11 mouse cellular contexts compared by ENCODE assay signal in genomic region chr2:163252645-163253044, GRCm38 (mm10). TPM values are rescaled to one million over a fixed set of nuclear protein-coding genes. Genes with fewer than 3 reads are reported as not detected.
DNase-seq lines count a peak whose midpoint lies in the region; ATAC-seq and TF ChIP-seq lines count a peak whose summit lies in the region.
"Had no signal": no experiment of that assay in that cellular context is flagged by ENCODE, and none has a peak within 500 bp of the region (broad histone marks: within the 10 kb centered on the region; RNA-seq: fewer than 3 reads in every experiment).

No protein-coding gene starts in this region.

- no peak overlapping the region for H3K4me2 ChIP-seq in kidney, postnatal 0 days (ENCODE audit: low read length)
- no peak overlapping the region for H3K4me2 ChIP-seq in CH12.LX (ENCODE audit: insufficient read depth, low read depth, poor library complexity, severe bottlenecking)
- no peak overlapping the region for H3K4me2 ChIP-seq in limb, embryonic 14.5 days (replicated peaks; ENCODE audit: low read depth, low read length, severe bottlenecking)
- H3K4me2 ChIP-seq: kidney, embryonic 15.5 days; stomach, embryonic 15.5 days had no signal

- TF ChIP-seq EP300 in CH12.LX (IDR thresholded peaks at IDR 0.05; ENCODE audit: low read length) (no peak), MEL (IDR thresholded peaks at IDR 0.05; ENCODE audit: low read depth in 1 of 2, low read length in 2 of 2) (no peak)

- no peak for DNase-seq in kidney, postnatal 0 days (ENCODE audit: low spot score)
- no peak for DNase-seq in kidney, postnatal 4 days
- DNase-seq in CH12.LX (ENCODE audit: extremely low read depth) (peak; percentile 5), MEL (ENCODE audit: low read depth, low spot score) (no peak)
- DNase-seq in limb, embryonic 14.5 days (ENCODE audit: low spot score), result peak; percentile 29
- no peak for DNase-seq in spleen, postnatal 36 days (ENCODE audit: low spot score in 2 of 2)
- no peak for DNase-seq in layer of hippocampus, adult 9-10 months (ENCODE audit: low spot score)
- DNase-seq in heart, postnatal 36 days, result no peak

- dilution Hi-C loops in CH12.LX (cut with MboI; ENCODE audit: extremely low pct_ligation_motif_present, extremely low pct_unique_long_range_greater_than_20kb, low sequenced_read_pairs), result no loop called here

- no peaks in the 10 kb centered on the region for H3K9me3 ChIP-seq in kidney, postnatal 0 days (replicated peaks; ENCODE audit: low read length)
- no peaks in the 10 kb centered on the region for H3K9me3 ChIP-seq in CH12.LX (replicated peaks; ENCODE audit: low read length)
- H3K9me3 ChIP-seq in MEL (replicated peaks; ENCODE audit: insufficient read depth, low read length), result no peaks in the 10 kb centered on the region
- H3K9me3 ChIP-seq in limb, embryonic 14.5 days (ENCODE audit: control insufficient read depth, low read length), result no peaks in the 10 kb centered on the region
- H3K9me3 ChIP-seq: kidney, embryonic 15.5 days; limb, embryonic 12.5 days; stomach, embryonic 15.5 days had no signal

- no peaks in the 10 kb centered on the region for H3K27me3 ChIP-seq in kidney, postnatal 0 days (ENCODE audit: insufficient read depth, low read length)
- H3K27me3 ChIP-seq in CH12.LX (replicated peaks) (peaks cover 93% of the 10 kb centered on the region), MEL (ENCODE audit: control insufficient read depth in 1 of 2, insufficient read depth in 2 of 2, low read length in 2 of 2) (no peaks in the 10 kb centered on the region)
- no peaks in the 10 kb centered on the region for H3K27me3 ChIP-seq in limb, embryonic 14.5 days (ENCODE audit: control insufficient read depth, insufficient read depth, low read length)
- H3K27me3 ChIP-seq: stomach, embryonic 15.5 days had no signal

- ATAC-seq in kidney, postnatal 0 days (replicated peaks; ENCODE audit: low FRiP score, low read depth), result no peak
- no peak for ATAC-seq in limb, embryonic 14.5 days (ENCODE audit: low FRiP score, low read depth)

- H3K79me2 ChIP-seq in CH12.LX (replicated peaks; ENCODE audit: control insufficient read depth, extremely low read depth, insufficient read depth, poor library complexity, severe bottlenecking) (no peaks in the 10 kb centered on the region), MEL (ENCODE audit: control insufficient read depth, insufficient read depth, low read length, poor library complexity) (no peaks in the 10 kb centered on the region)

- WGBS in kidney, postnatal 0 days, result 94% methylated on average over 2 of the region's 2 CpGs
- WGBS in limb, embryonic 14.5 days, result 94% methylated on average over 2 of the region's 2 CpGs

- H3K36me3 ChIP-seq in kidney, postnatal 0 days (ENCODE audit: insufficient read depth, low read length), result no peaks in the 10 kb centered on the region
- no peaks in the 10 kb centered on the region for H3K36me3 ChIP-seq in CH12.LX (replicated peaks in 1 of 2; ENCODE audit: control insufficient read depth in 1 of 2, insufficient read depth in 1 of 2, low read length in 1 of 2)
- H3K36me3 ChIP-seq in MEL (ENCODE audit: control insufficient read depth in 1 of 2, insufficient read depth in 2 of 2, low read length in 2 of 2), result no peaks in the 10 kb centered on the region
- no peaks in the 10 kb centered on the region for H3K36me3 ChIP-seq in limb, embryonic 14.5 days (ENCODE audit: control insufficient read depth, insufficient read depth, low read length)
- H3K36me3 ChIP-seq: kidney, embryonic 15.5 days; limb, embryonic 12.5 days; stomach, embryonic 15.5 days had no signal

- H3K9ac ChIP-seq in kidney, postnatal 0 days (ENCODE audit: low read depth, low read length), result no peak overlapping the region
- no peak overlapping the region for H3K9ac ChIP-seq in CH12.LX (ENCODE audit: insufficient read depth, low read depth)
- H3K9ac ChIP-seq in MEL (ENCODE audit: control insufficient read depth, low read depth, low read length, poor library complexity, severe bottlenecking), result no peak overlapping the region
- H3K9ac ChIP-seq in limb, embryonic 14.5 days (ENCODE audit: low read depth, low read length, severe bottlenecking), result no peak overlapping the region
- H3K9ac ChIP-seq: kidney, embryonic 15.5 days; limb, embryonic 12.5 days; stomach, embryonic 15.5 days had no signal

- intact Hi-C loops in heart, postnatal 36 days (cut with DNase I), result no loop called here

- H3K4me3 ChIP-seq in kidney, postnatal 0 days (replicated peaks; ENCODE audit: low read depth, low read length), result no peak overlapping the region
- H3K4me3 ChIP-seq in CH12.LX (replicated peaks in 1 of 3; ENCODE audit: low read depth in 2 of 3, low read length in 2 of 3, poor library complexity in 1 of 3) (no peak overlapping the region), MEL (ENCODE audit: control insufficient read depth in 1 of 2, insufficient read depth in 1 of 2, low read depth in 2 of 2, low read length in 2 of 2) (no peak overlapping the region)
- H3K4me3 ChIP-seq in limb, embryonic 14.5 days (replicated peaks; ENCODE audit: low read length), result no peak overlapping the region
- H3K4me3 ChIP-seq: kidney, embryonic 15.5 days; limb, embryonic 12.5 days; stomach, embryonic 15.5 days had no signal

- in situ Hi-C loops in CH12.LX (cut with MboI; ENCODE audit: low pct_ligation_motif_present, low pct_unique_long_range_greater_than_20kb, low sequenced_read_pairs), result no loop called here

- H3K4me1 ChIP-seq in kidney, postnatal 0 days (replicated peaks; ENCODE audit: insufficient read depth, low read length), result no peaks in the 10 kb centered on the region
- peaks cover 0 to 11% of the 10 kb centered on the region in 2 experiments; a peak in 2 of 4 replicates for H3K4me1 ChIP-seq in CH12.LX (ENCODE audit: control insufficient read depth in 1 of 2, insufficient read depth in 2 of 2)
- no peaks in the 10 kb centered on the region for H3K4me1 ChIP-seq in MEL (ENCODE audit: control insufficient read depth in 1 of 2, insufficient read depth in 2 of 2, low read length in 2 of 2)
- 0 out of 2 replicates have a peak, but pooled peaks cover 7% of the 10 kb centered on the region for H3K4me1 ChIP-seq in limb, embryonic 14.5 days (ENCODE audit: control insufficient read depth, insufficient read depth, low read length)
- H3K4me1 ChIP-seq: stomach, embryonic 15.5 days had no signal

- TF ChIP-seq RAD21 in CH12.LX (IDR thresholded peaks at IDR 0.05; ENCODE audit: low read depth, low read length), result peak; percentile 27
- TF ChIP-seq RAD21 in MEL (IDR thresholded peaks at IDR 0.05; ENCODE audit: low read depth, low read length), result peak; percentile 24

- no peak for TF ChIP-seq POLR2A in CH12.LX (IDR thresholded peaks at IDR 0.05; ENCODE audit: low read depth, low read length)
- TF ChIP-seq POLR2A in MEL (IDR thresholded peaks at IDR 0.05; ENCODE audit: control insufficient read depth in 1 of 2, insufficient read depth in 1 of 2, low read depth in 1 of 2, low read length in 2 of 2, poor library complexity in 1 of 2), result no peak
- TF ChIP-seq POLR2A in limb, embryonic 14.5 days (IDR thresholded peaks at IDR 0.05; ENCODE audit: borderline replicate concordance, extremely low read depth, insufficient read depth, insufficient read length), result no peak

- TF ChIP-seq CTCF in kidney, postnatal 0 days (IDR thresholded peaks at IDR 0.05; ENCODE audit: low read depth), result peak; percentile 51
- TF ChIP-seq CTCF in CH12.LX (conservative IDR thresholded peaks at IDR 0.05 in 1 of 2, IDR thresholded peaks at IDR 0.05 in 1 of 2; ENCODE audit: low read depth in 2 of 2, low read length in 2 of 2), result peak; percentile 27 to 48; a peak in 3 of 4 replicates
- TF ChIP-seq CTCF in MEL (IDR thresholded peaks at IDR 0.05 in 2 of 3, conservative IDR thresholded peaks at IDR 0.05 in 1 of 3; ENCODE audit: control insufficient read depth in 1 of 3, insufficient read depth in 1 of 3, low read depth in 2 of 3, low read length in 3 of 3, poor library complexity in 1 of 3, severe bottlenecking in 1 of 3), result peak; percentile 7 to 43 (median 42); a peak in 3 of 6 replicates

- no peak overlapping the region for H3K27ac ChIP-seq in kidney, postnatal 0 days
- no peak overlapping the region for H3K27ac ChIP-seq in CH12.LX (ENCODE audit: insufficient read depth, low read depth)
- H3K27ac ChIP-seq in MEL (ENCODE audit: control insufficient read depth, low read depth, low read length), result no peak overlapping the region
- no peak overlapping the region for H3K27ac ChIP-seq in limb, embryonic 14.5 days (replicated peaks; ENCODE audit: low read depth, low read length)
- H3K27ac ChIP-seq: kidney, embryonic 15.5 days; limb, embryonic 12.5 days; stomach, embryonic 15.5 days had no signal

TF ChIP-seq in CH12.LX, 34 proteins besides CTCF, POLR2A, EP300 and RAD21:
- TF ChIP-seq IRF4 (IDR thresholded peaks at IDR 0.05; ENCODE audit: low read depth, low read length), result no peak
- no peak for TF ChIP-seq ETS1 (conservative IDR thresholded peaks at IDR 0.05; ENCODE audit: low read depth, low read length)
- TF ChIP-seq SMC3 (IDR thresholded peaks at IDR 0.05; ENCODE audit: low read depth, low read length), result peak; percentile 24
- no peak for TF ChIP-seq MYC (IDR thresholded peaks at IDR 0.05; ENCODE audit: low read depth, low read length)

TF ChIP-seq in MEL, 35 proteins besides CTCF, POLR2A, EP300 and RAD21:
- peak; percentile 40; the same call in 1 of the 2 replicates for TF ChIP-seq SMC3 (IDR thresholded peaks at IDR 0.05; ENCODE audit: low read depth, low read length)
- no peak for TF ChIP-seq TCF12 (IDR thresholded peaks at IDR 0.05; ENCODE audit: low read depth, low read length)

RNA-seq across cellular contexts. Expression of gene Tox2, which starts 49.7 kb away (rescaled TPM):
- polyA plus RNA-seq in kidney, postnatal 0 days (2015; fragmentation: Nextera tagmentation; extraction: Ambion mirVana), result 0.61 and 1.1 TPM in 2 replicates
- total RNA-seq in CH12.LX (2012; rRNA removed) (not detected in 2 replicates), CH12.LX (2014; rRNA removed) (not detected in 2 replicates), MEL (2012; rRNA removed) (not detected in 2 replicates)
- polyA plus RNA-seq in CH12.LX (2012; ENCODE audit: insufficient read length, low read depth) (not detected in 2 replicates), MEL (2012; ENCODE audit: insufficient read depth in 1 of 2, insufficient read length in 2 of 2, low read depth in 1 of 2, low replicate concordance in 2 of 2, missing spikeins in 1 of 2) (not detected)
- 10.3 and 17.1 TPM in 2 replicates for polyA plus RNA-seq in limb, embryonic 14.5 days (2012; rRNA removed)
- 4.8 and 5.6 TPM in 2 replicates for polyA plus RNA-seq in limb, embryonic 14.5 days (2014; fragmentation: Nextera tagmentation; extraction: Ambion mirVana)
- total RNA-seq in heart, postnatal 36 days (2021), result 1 to 10 TPM; 1.0 to 1.4 TPM

Comparison
In these comparisons a context has a peak if more than half of its experiments do, and no peak if none do; other contexts are left out.
1. DNase-seq: peak in CH12.LX (single experiment) and limb, embryonic 14.5 days (single experiment); none in kidney, postnatal 0 days (single experiment), kidney, postnatal 4 days (0 of 2), MEL (single experiment), spleen, postnatal 36 days (0 of 2), layer of hippocampus, adult 9-10 months (single experiment) and heart, postnatal 36 days (0 of 2).
2. Peak in every context shown above with its lines, with median percentiles within 50 percentile points of each other: CTCF ChIP-seq.